Mouse (Mus musculus): ENCODE measurements around the gene Rgs6.

GRCm38 (mm10) chr12:82640441-82640840 is 52.3 kb downstream of the Rgs6 start:
- TF ChIP-seq CTCF (IDR thresholded peaks at IDR 0.05; ENCODE audit: insufficient read depth, low read length) (no peak), POLR2A (IDR thresholded peaks at IDR 0.05; ENCODE audit: borderline replicate concordance, extremely low read depth, low read depth, low read length) (no peak)
